Mouse (Mus musculus) regulatory T cell (primary cell): ENCODE measurements at regions not wholly inside any gene's neighbourhood (a gene's known extent, or its start where the extent isn't known, plus 50 kb on each side); places are given as distances from the start of the nearest gene placed in this dataset.

Source experiments
- in situ Hi-C: fragments of 300-600 bp; cut with MboI, MseI; formaldehyde crosslinking; loops from one replicate; pipeline ENCODE4 v1.15.1; 2025; ENCODE audit warnings: high pct_unique_total_duplicates

DNA sequence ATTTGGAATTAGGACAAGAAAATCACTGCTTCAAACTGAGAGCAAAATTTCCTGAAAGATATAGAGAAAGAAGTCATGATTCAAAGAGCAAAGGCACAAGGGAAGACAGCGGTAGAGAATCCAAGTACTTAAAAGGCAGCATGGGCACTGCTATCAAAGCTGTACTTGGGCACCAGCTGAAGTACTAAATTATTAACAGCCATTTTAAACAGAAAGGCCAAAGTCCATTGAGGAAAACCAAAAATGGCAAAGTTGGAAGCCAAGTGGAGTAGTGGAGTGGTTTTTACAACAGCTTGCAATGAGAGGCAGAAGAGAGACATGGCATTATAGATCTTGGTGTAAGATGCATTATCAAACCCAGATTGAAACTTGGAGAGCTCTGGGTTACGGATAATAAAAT is 291.8 kb upstream of the Mpdz start:
- in situ Hi-C loops: no loop called here

GRCm38 (mm10) chr4:81730386-81730785 is 287.8 kb upstream of the Mpdz start:
- in situ Hi-C loops: no loop called here

DNA sequence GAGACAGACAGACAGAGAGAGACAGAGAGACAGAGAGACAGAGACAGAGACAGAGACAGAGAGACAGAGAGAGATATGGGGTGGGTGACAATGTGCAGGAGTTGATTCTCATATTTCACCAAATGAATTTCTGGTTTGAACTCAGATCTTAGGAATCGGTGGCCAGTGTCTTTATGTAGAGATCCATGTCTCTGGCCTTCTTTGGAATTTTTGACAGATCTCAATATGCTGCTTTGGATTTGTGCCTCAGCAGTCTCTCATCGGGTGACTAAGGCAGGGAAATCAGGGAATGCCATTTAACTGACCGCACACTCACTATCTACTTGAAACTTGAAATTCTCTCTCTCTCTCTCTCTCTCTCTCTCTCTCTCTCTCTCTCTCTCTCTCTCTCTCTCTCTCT is 286.3 kb upstream of the Mpdz start:
- in situ Hi-C loops: no loop called here

GRCm38 (mm10) chr4:81727735-81728581 is 285.3 kb upstream of the Mpdz start:
- in situ Hi-C loops: no loop called here

DNA sequence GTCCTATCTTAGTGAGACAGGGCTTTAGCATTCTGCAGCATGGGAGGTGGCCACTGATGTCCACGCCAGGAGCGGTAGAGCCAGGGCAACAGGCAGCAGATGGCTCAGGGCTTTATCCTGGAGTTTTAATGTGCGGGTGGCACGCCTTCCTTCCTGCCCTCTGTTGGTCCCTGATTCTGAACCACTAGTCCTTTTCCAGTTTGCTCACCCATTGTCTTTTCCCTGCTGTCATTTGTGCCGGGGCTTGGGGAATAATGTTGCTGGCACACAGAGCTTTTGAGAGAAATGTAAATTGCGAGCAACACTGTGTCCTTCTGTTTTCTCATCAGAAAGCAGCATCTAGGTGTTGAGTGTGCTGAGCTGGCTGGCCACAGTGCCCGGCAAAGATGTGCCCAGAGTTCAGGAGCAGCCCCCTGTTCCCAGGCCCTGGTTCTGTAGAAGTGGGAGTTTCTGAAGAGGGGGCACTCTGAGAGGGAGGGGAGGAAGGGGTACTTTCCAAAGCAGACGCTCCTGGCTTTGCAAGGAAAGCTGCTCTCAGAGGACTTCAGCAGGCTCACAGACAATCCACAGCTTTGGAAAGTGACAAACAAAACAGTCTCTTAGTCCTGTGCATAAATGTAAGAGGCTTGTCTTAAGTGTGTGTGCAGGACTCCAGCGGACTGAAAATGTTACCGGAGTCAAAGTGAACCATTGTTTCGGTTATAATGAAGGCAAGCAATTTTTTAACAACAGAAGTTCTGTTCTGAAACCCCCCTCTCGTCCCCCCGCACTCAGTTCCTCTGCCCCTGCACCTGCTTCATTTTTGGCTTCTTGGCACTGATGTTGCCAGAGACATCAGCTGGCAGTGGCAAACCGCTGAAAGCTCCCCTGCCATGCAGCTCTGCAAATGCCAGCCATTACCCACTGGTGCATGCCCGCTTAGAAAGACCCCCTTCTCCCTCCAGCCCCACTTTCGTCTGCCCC is 284.4 kb upstream of the Mpdz start:
- in situ Hi-C loops: no loop called here

- in situ Hi-C loops: no loop called here
These were observed 282.1 kb upstream of the Mpdz start for GRCm38 (mm10) chr4:81724751-81725150.

DNA sequence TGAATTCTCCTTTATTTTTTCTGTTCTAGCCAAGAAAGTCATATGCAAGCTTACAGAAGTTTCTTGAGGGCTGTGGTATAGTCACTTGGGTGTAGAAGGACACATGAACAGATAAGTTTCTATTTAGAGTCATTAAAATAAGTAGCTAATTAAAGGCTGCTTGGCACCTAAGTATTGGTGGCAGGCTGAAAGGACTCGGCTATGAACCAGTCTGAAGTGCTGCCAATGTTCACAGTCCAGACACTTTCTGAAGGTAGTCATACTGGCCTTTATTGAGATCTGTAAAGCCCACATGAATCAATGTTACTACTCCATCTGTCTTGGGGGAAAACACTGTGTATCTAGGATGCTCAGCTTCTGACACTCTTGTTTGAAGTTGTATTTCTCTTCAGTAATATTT is 269.8 kb upstream of the Mpdz start:
- in situ Hi-C loops: no loop called here

DNA sequence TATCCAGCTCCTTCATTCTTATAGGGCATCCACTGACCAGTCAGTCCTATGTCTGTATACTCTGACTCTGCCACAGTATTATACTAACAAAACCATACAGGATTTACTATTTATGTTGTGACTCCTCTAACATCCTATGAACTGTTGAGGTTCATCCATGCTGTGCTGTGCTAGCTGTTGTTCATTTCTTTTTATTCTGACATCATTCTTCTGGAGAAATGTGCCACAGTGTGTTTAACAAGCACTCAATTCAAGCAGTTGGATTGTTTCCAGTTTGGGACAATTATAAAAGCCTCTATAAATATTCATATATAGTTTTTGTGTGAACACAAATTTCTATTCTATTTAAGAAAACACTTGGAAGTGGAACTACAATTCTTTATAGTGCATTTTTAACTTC is 252.6 kb upstream of the Mpdz start:
- in situ Hi-C loops: loop anchor here (10.0 kb wide), 1 partner anchor 470 kb away; no protein-coding TSS in a partner anchor

DNA sequence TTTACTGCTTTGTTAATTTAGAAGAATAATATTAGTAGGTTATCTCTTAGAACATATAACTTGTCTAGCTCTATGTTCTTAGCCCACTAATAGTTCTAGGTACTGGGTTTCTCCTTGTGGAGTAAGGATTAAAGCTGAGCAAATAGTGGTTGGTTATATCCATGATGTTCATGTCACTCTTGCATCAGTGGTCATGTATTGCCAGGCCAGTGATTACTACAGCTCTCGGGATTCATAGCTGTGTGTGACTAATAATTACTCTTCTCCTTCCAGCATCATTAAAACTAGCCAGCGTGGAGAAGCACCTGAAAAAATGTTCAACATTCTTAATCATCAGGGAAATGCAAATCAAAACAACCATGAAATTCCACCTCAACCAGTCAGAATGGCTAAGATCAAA is 234.6 kb upstream of the Mpdz start:
- in situ Hi-C loops: no loop called here

DNA sequence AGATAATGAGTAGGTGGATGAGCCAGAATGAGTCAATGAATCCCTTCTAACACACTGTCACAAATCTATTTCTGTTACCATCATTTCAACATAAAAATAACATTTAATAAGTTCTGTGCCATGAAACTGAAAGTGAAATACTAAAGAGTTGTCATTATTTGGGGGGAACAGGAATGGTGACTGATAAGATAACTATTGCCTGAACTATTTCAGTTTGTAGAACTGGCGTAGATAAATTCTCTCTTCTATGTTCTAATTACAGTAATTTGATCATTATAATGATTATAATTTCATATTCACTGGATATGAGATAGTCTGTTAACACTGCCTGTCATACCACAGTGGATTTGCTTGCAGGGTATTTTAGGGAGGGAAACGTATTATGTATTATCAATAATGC is 232.3 kb upstream of the Mpdz start:
- in situ Hi-C loops: no loop called here

- in situ Hi-C loops: no loop called here
These were observed 231.0 kb upstream of the Mpdz start for GRCm38 (mm10) chr4:81673398-81674265.

DNA sequence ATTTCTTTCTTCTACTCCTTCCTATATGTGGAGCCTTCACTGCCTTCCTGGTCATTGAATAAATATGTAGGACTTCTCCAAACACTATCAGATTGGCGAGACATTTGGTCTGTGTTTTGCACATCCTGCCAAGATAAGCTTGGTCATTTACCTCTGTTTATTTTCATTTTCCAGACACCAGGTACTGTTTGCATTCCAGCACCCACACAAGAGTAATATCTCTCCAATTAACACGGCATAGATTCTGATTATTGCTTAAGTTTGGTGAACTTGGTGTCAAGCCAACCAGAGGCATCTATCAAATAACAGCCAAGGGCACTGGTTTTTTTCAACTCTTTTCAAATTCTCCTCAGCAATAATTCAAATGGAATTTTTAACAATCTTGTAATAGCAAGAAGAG is 229.4 kb upstream of the Mpdz start:
- in situ Hi-C loops: no loop called here

DNA sequence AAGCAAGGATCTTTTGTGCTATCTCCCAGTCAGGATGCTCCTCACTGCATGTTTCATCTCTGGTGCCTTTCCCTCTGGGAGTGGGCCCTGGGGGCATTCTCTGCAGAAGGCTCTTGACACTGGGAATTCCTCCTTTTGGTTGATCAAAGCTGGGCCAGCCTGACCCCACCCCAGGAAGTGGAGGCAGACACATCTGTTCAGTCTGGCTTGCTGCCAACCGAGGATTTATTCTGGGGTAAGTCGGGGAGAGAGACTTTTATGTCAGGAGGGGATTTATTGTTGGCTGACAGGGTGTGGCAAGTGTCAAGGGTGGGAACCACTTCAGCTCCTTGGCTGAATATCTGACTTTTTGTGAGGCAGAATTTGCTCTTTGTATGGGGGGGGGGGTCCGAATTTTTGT is 226.6 kb upstream of the Mpdz start:
- in situ Hi-C loops: no loop called here

DNA sequence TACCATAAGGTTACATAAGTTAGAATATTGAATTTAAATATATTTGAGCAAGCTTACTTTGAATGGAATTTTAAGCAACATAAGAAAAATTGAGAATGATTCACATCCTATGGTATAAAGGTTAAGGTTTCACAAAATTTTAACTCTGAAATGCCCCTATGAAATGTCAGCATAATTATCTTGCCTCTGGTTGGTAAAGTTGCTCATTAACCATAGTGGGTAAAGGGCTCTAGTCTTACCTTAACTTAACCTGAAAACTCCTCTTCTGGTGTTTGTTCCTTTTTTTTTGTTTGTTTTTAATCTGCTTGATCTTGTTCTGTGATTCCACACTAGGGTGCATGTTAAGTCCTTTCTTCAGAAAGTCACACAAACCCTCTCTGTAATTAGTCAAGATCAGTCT is 218.5 kb upstream of the Mpdz start:
- in situ Hi-C loops: no loop called here

GRCm38 (mm10) chr4:81628496-81628828 is 185.8 kb upstream of the Mpdz start:
- in situ Hi-C loops: no loop called here

DNA sequence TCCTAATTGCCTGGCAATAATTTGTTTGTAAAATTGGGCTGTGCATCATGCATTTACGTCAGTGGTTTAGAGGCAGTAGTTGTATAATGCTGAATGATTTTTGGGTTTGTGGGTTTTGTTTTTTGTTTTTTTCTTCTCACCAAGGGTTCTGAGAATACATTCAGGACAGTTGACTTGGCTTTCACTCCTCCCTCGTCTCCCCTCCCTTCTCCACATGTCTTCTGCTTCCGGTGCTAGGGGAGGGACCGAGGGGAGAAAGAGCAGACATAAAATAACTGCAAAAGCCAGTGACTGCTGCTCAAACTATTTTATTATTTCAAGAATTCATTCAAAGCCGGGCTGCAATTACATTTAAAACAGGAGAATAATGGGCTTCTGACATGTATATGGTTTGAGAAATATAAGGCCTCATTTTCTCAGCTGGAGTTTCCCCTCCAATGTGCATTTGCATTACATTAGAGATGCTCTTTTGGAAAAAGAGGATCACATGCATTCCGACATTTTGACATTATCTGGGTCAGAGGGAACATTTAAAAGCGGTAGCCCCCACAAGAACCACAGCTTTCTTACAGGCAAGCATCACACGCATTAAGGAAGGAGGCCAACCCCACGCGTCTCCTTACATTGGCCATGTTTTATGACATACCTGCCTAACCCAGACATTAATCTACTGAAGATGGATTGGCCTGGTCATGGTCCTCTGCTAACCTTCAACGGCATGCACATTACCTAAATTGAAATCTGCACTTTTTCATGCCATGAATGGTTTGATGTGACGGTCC is 185.3 kb upstream of the Mpdz start:
- in situ Hi-C loops: no loop called here

DNA sequence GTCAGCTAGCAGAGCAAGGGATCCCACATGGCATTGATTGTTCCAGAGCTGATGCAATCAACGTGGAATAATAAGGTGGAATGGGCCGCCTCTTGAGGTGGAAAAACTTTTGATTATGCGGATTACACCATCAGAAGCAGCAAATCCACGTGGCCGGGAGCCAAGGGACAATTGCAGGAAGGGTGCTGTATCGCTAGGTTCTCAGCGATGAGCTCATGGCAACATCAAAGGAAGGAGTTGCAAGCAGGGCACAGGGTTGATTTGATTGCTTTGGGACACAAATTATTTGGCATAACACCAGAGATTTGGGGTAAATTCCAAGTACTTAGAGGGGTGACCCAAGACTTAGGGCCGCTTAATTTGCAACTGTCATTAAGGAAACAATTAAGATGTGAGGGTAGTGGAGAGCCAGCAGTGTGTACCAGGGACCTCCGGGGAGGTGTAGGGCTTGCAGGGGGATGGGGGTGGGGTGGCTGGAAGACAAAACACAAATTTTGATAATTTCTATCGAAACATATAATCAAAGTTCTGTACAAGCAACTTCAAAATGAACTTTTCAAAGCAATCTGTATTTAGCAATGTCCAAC is 182.8 kb upstream of the Mpdz start:
- in situ Hi-C loops: no loop called here

GRCm38 (mm10) chr4:81624111-81624510 is 181.5 kb upstream of the Mpdz start:
- in situ Hi-C loops: no loop called here

DNA sequence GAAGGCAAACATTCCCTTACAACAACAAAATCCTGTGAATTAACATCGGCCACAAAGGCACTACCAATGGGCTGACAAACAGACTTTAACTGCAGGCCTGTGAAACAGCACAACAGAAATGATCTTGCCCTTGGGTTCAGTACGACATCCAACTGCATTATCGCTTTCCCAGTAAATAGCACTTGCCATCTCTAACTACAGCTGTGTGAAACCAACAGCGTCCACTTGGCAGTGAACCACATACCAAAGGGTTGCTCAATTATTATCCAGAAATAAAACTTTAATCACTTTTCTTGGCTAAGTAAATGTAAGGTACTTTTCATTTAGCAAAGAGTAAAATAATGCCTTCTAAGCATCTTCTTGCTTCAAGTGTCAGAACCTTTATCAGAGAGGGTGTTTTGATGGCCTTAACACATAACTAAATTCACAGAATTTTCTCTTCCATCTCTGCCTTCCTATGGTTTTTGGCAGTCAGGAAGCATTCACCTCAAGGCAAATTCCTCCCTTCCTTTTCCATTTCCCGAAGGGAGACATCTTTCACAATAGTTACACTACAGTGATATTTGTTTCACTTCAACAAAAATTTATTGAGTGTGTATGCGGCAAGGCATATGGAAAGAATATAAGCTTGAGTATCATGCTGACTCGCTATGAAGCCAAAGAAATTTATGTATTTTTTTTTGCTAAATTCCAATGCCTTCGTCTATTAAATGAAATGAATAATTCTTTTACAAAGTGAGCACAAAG is 178.9 kb upstream of the Mpdz start:
- in situ Hi-C loops: no loop called here

GRCm38 (mm10) chr4:81617191-81617590 is 174.6 kb upstream of the Mpdz start:
- in situ Hi-C loops: no loop called here
